Mouse (Mus musculus) hindbrain, embryonic 16.5 days (tissue): ENCODE measurements around the gene Neurl2. TPM values are rescaled to one million over a fixed set of nuclear protein-coding genes. Genes with fewer than 3 reads are reported as not detected.
A peak's percentile ranks its signal among the peaks of the same experiment; 100 is the strongest.

Experiments
- ATAC-seq: fragments of 200-750 bp; cut with Nextera tagmentation; 2 replicates; pipeline ENCODE4 v1.8.0; 2017; ENCODE audit warnings: moderate TSS enrichment, moderate library complexity
- H3K27ac ChIP-seq: fragments of 300-500 bp; sonication (generic); 2 replicates; pipeline ENCODE4 v1.5.1; 2014; ENCODE audit warnings: low read depth, mild to moderate bottlenecking, control low read depth, low read length, moderate library complexity
- H3K27me3 ChIP-seq: fragments of 300-500 bp; sonication (generic); replicated peaks from 2 replicates; pipeline ENCODE4 v1.6.1; 2014; ENCODE audit warnings: low read length; ENCODE audit not compliant: control insufficient read depth, insufficient read depth
- H3K36me3 ChIP-seq: fragments of 300-500 bp; sonication (generic); 2 replicates; pipeline ENCODE4 v1.6.1; 2014; ENCODE audit warnings: mild to moderate bottlenecking, low read length, moderate library complexity, mixed read lengths; ENCODE audit not compliant: control insufficient read depth, insufficient read depth
- H3K4me1 ChIP-seq: fragments of 300-500 bp; sonication (generic); 2 replicates; pipeline ENCODE4 v1.6.1; 2014; ENCODE audit warnings: low read depth, low read length; ENCODE audit not compliant: control insufficient read depth, insufficient read depth
- H3K4me2 ChIP-seq: fragments of 300-500 bp; sonication (generic); 2 replicates; pipeline ENCODE4 v1.6.1; 2014; ENCODE audit warnings: mild to moderate bottlenecking, low read length, control low read depth, moderate library complexity
- H3K4me3 ChIP-seq: fragments of 300-500 bp; sonication (generic); 2 replicates; pipeline ENCODE4 v1.5.1; 2014; ENCODE audit warnings: mild to moderate bottlenecking, low read length, control low read depth, moderate library complexity
- H3K9ac ChIP-seq: fragments of 300-500 bp; sonication (generic); 2 replicates; pipeline ENCODE4 v1.6.1; 2014; ENCODE audit warnings: low read depth, mild to moderate bottlenecking, control low read depth, low read length, moderate library complexity
- H3K9me3 ChIP-seq: fragments of 300-500 bp; sonication (generic); 2 replicates; pipeline ENCODE4 v1.6.1; 2014; ENCODE audit warnings: mild to moderate bottlenecking, low read length, moderate library complexity; ENCODE audit not compliant: control insufficient read depth
- WGBS: fragments of 180-500 bp; shearing (Covaris S2); extraction: QIAGEN DNeasy Blood & Tissue Kit; methylation state at CpG from one replicate; pipeline ENCODE4 v1.1.7; 2014; 5-methylcytosine and 5-hydroxymethylcytosine counted together
- polyA plus RNA-seq: library from polyadenylated mRNA; unstranded; fragments of >200 nt; fragmentation: Nextera tagmentation; extraction: Ambion mirVana; gene quantifications from 2 replicates; pipeline ENCODE4 v1.2.1, GENCODE M21; 2015

Gene Neurl2
- polyA plus RNA-seq, 1 experiment from 2014 or later = 7.8 TPM

GRCm38 (mm10) chr2:164835164-164835563 is 1.9 kb upstream of the Neurl2 start:
- Histone ChIP-seq H3K27ac (no peak overlapping the region), H3K4me2 (no peak overlapping the region; the same call in none of the 2 replicates), H3K4me1 (peaks cover 17% of the 10 kb centered on the region), H3K9me3 (no peaks in the 10 kb centered on the region), H3K36me3 (peaks cover 13% of the 10 kb centered on the region), H3K4me3 (no peak overlapping the region), H3K27me3 (no peaks in the 10 kb centered on the region), H3K9ac (no peak overlapping the region)
- WGBS = 92% methylated on average over 4 of the region's 4 CpGs
- ATAC-seq = no peak

- peak overlapping the region; percentile 99 for H3K4me2 ChIP-seq
- H3K4me1 ChIP-seq = peaks cover 17% of the 10 kb centered on the region
- no peaks in the 10 kb centered on the region for H3K9me3 ChIP-seq
- ATAC-seq = no peak
- H3K27me3 ChIP-seq = no peaks in the 10 kb centered on the region
- WGBS = 44% methylated on average over 8 of the region's 8 CpGs
- H3K36me3 ChIP-seq = peaks cover 7% of the 10 kb centered on the region; the same call in 1 of the 2 replicates
- peak overlapping the region; percentile 79 for H3K9ac ChIP-seq
- no peak overlapping the region for H3K27ac ChIP-seq
- peak overlapping the region; percentile 69 for H3K4me3 ChIP-seq
Measured at GRCm38 (mm10) chr2:164834531-164834930, 1.3 kb upstream of the Neurl2 start.

GRCm38 (mm10) chr2:164832748-164833301 is 431 bp downstream of the Neurl2 start, which contains the start of gene Ctsa:
Gene Ctsa, plus strand, starts transcription at chr2:164832873.
- peak within 1 kb of the TSS; percentile 69 for H3K4me3 ChIP-seq
- peak within 1 kb of the TSS; percentile 99 for H3K4me2 ChIP-seq
- H3K9me3 ChIP-seq = no peaks in the 10 kb centered on the region
- peak within 1 kb of the TSS; percentile 78 for H3K27ac ChIP-seq
- WGBS = 1% methylated on average over 33 of the region's 35 CpGs
- H3K36me3 ChIP-seq = peaks cover 2% of the 10 kb centered on the region
- H3K4me1 ChIP-seq = peaks cover 17% of the 10 kb centered on the region
- H3K27me3 ChIP-seq = no peaks in the 10 kb centered on the region
- ATAC-seq = peak; percentile 63
- peak within 1 kb of the TSS; percentile 79 for H3K9ac ChIP-seq

- peak overlapping the region; percentile 78 for H3K27ac ChIP-seq
- peak overlapping the region; percentile 79 for H3K9ac ChIP-seq
- no peaks in the 10 kb centered on the region for H3K9me3 ChIP-seq
- H3K4me1 ChIP-seq = peaks cover 17% of the 10 kb centered on the region
- H3K4me3 ChIP-seq = peak overlapping the region; percentile 69
- peak overlapping the region; percentile 99 for H3K4me2 ChIP-seq
- ATAC-seq = no peak; the same call in 1 of the 2 replicates
- WGBS = 57% methylated on average over 16 of the region's 16 CpGs
- peaks cover 7% of the 10 kb centered on the region for H3K36me3 ChIP-seq
- no peaks in the 10 kb centered on the region for H3K27me3 ChIP-seq
Measured at GRCm38 (mm10) chr2:164832032-164832747, 1.1 kb downstream of the Neurl2 start.

- Histone ChIP-seq H3K9me3 (no peaks in the 10 kb centered on the region), H3K4me2 (no peak overlapping the region), H3K4me1 (peaks cover 17% of the 10 kb centered on the region), H3K9ac (no peak overlapping the region), H3K36me3 (peaks cover 8% of the 10 kb centered on the region), H3K4me3 (no peak overlapping the region), H3K27me3 (no peaks in the 10 kb centered on the region), H3K27ac (no peak overlapping the region)
- 89% methylated on average over 10 of the region's 10 CpGs for WGBS
- no peak for ATAC-seq
Measured at GRCm38 (mm10) chr2:164831029-164831428, 2.2 kb downstream of the Neurl2 start.

GRCm38 (mm10) chr2:164829090-164829489 is 4.2 kb downstream of the Neurl2 start:
- no peak for ATAC-seq
- 100% methylated on average over 1 of the region's 1 CpGs for WGBS
- no peak overlapping the region for H3K4me2 ChIP-seq
- no peaks in the 10 kb centered on the region for H3K9me3 ChIP-seq
- no peak overlapping the region for H3K27ac ChIP-seq
- H3K9ac ChIP-seq = no peak overlapping the region
- peaks cover 20% of the 10 kb centered on the region for H3K36me3 ChIP-seq
- no peaks in the 10 kb centered on the region for H3K27me3 ChIP-seq
- H3K4me1 ChIP-seq = peaks cover 8% of the 10 kb centered on the region
- no peak overlapping the region for H3K4me3 ChIP-seq

- Histone ChIP-seq H3K9me3 (no peaks in the 10 kb centered on the region), H3K27me3 (no peaks in the 10 kb centered on the region), H3K4me3 (no peak within 1 kb of the TSS), H3K9ac (no peak within 1 kb of the TSS), H3K4me2 (no peak within 1 kb of the TSS), H3K36me3 (peaks cover 20% of the 10 kb centered on the region), H3K27ac (no peak within 1 kb of the TSS), H3K4me1 (peaks cover 11% of the 10 kb centered on the region)
- WGBS = 88% methylated on average over 6 of the region's 6 CpGs
- no peak for ATAC-seq
Measured at GRCm38 (mm10) chr2:164828437-164828836, 4.8 kb downstream of the Neurl2 start, which contains the start of gene Spata25. Gene Spata25, minus strand, starts transcription at chr2:164828537.

GRCm38 (mm10) chr2:164827146-164827850 is 6.0 kb downstream of the Neurl2 start:
- no peak for ATAC-seq
- Histone ChIP-seq H3K4me1 (peaks cover 7% of the 10 kb centered on the region), H3K4me2 (no peak overlapping the region), H3K9me3 (no peaks in the 10 kb centered on the region), H3K9ac (no peak overlapping the region), H3K27me3 (no peaks in the 10 kb centered on the region), H3K4me3 (no peak overlapping the region), H3K27ac (no peak overlapping the region), H3K36me3 (peaks cover 20% of the 10 kb centered on the region)
- 85% methylated on average over 16 of the region's 16 CpGs for WGBS

- Histone ChIP-seq H3K36me3 (peaks cover 23% of the 10 kb centered on the region), H3K4me1 (peaks cover 9% of the 10 kb centered on the region), H3K4me2 (no peak overlapping the region), H3K27me3 (no peaks in the 10 kb centered on the region), H3K9me3 (no peaks in the 10 kb centered on the region), H3K27ac (no peak overlapping the region), H3K4me3 (no peak overlapping the region), H3K9ac (no peak overlapping the region)
- 94% methylated on average over 17 of the region's 17 CpGs for WGBS
- ATAC-seq = no peak
Measured at GRCm38 (mm10) chr2:164825521-164825920, 7.7 kb downstream of the Neurl2 start.
